Mouse (Mus musculus): Measurements from ENCODE around the gene Mptx2.
A peak's percentile ranks its signal among the peaks of the same experiment; 100 is the strongest.

DNA sequence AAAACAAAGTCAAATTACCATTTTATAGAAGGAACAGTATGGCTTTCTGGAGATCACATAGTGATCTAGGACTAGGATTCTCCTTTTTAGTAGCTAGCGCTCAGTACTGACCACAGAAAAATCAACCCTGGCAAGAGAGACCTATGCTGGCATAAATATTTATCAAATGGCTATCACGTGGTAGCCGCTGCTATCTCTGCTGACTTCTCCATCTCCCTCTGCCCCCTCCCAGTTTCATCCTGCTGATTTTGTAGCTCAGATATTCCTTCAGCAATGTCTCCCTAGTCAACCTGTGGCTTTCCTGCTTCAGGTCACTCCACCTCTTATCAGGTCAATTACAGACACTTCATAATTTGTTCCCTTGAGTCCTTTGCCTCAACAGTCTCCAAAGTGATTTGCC is 38.1 kb upstream of the Mptx2 start:
- TF ChIP-seq EP300 (IDR thresholded peaks at IDR 0.05; ENCODE audit: low read depth in 1 of 2, low read length in 2 of 2), result peak in 1 of 2 experiments; percentile 15; a peak in 1 of 4 replicates
- TF ChIP-seq NELFE (IDR thresholded peaks at IDR 0.05; ENCODE audit: low read depth, low read length), result no peak
- TF ChIP-seq CTCF (IDR thresholded peaks at IDR 0.05 in 2 of 3, conservative IDR thresholded peaks at IDR 0.05 in 1 of 3; ENCODE audit: control insufficient read depth in 1 of 3, insufficient read depth in 1 of 3, low read depth in 2 of 3, low read length in 3 of 3, poor library complexity in 1 of 3, severe bottlenecking in 1 of 3), result no peak
- no peak for TF ChIP-seq POLR2AphosphoS5 (IDR thresholded peaks at IDR 0.05; ENCODE audit: borderline replicate concordance, low read depth, low read length)
